Mouse (Mus musculus): ENCODE data around the gene Lrig3. TPM values are rescaled to one million over a fixed set of nuclear protein-coding genes. Genes with fewer than 3 reads are reported as not detected.

Lrig3 gene
- total and polyA plus RNA-seq, 2 experiments from 2014 or later = 4.8 to 16.3 TPM

GRCm38 (mm10) chr10:126014673-126015072 is 48.7 kb downstream of the Lrig3 start:
- Histone ChIP-seq H3K27me3 (ENCODE audit: insufficient read depth, low read length) (no peaks in the 10 kb centered on the region), H3K4me1 (ENCODE audit: insufficient read depth, low read length) (no peaks in the 10 kb centered on the region), H3K9me3 (ENCODE audit: low read length) (no peaks in the 10 kb centered on the region), H3K4me2 (ENCODE audit: low read depth, low read length) (no peak overlapping the region), H3K4me3 (ENCODE audit: low read length) (no peak overlapping the region), H3K36me3 (ENCODE audit: insufficient read depth, low read length) (peaks cover 9% of the 10 kb centered on the region; the same call in 1 of the 2 replicates), H3K27ac (no peak overlapping the region), H3K9ac (replicated peaks; ENCODE audit: low read length) (no peak overlapping the region)
- DNase-seq (ENCODE audit: low spot score) (no peak), ATAC-seq (no peak)
- no peak for TF ChIP-seq CTCF (IDR thresholded peaks at IDR 0.05; ENCODE audit: low read depth)
- 91% methylated on average over 8 of the region's 8 CpGs for WGBS

DNA sequence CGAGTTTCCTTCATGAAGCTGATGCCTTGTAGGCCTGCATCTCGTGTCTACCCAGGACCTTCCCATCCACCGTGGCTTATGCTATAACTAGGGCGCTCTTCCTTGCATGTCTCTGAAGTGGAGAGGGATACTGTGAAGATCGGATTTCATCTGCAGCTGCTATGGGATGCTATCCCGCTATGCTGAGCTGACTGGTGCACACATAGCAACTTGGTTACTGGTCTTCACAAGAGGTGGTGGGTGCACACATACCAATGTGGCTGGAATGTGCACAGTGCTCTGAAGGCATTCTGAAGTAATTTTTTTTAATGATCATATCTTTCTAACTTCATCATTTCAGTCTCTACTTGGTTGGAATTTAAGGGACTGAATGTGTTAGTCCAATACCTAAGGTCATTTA is 49.7 kb downstream of the Lrig3 start:
- Histone ChIP-seq H3K4me1 (ENCODE audit: insufficient read depth, low read length) (no peaks in the 10 kb centered on the region), H3K4me2 (ENCODE audit: low read depth, low read length) (no peak overlapping the region), H3K9me3 (ENCODE audit: low read length) (no peaks in the 10 kb centered on the region), H3K4me3 (ENCODE audit: low read length) (no peak overlapping the region), H3K27me3 (ENCODE audit: insufficient read depth, low read length) (no peaks in the 10 kb centered on the region), H3K27ac (no peak overlapping the region), H3K36me3 (ENCODE audit: insufficient read depth, low read length) (0 out of 2 replicates have a peak, but pooled peaks cover 5% of the 10 kb centered on the region), H3K9ac (replicated peaks; ENCODE audit: low read length) (no peak overlapping the region)
- ATAC-seq (no peak), DNase-seq (ENCODE audit: low spot score) (no peak)
- TF ChIP-seq CTCF (IDR thresholded peaks at IDR 0.05; ENCODE audit: low read depth) = no peak
- WGBS = 92% methylated on average over 6 of the region's 6 CpGs

GRCm38 (mm10) chr10:126019350-126019991 is 53.5 kb downstream of the Lrig3 start:
- no peak for TF ChIP-seq CTCF (IDR thresholded peaks at IDR 0.05; ENCODE audit: low read depth)
- DNase-seq (ENCODE audit: low spot score) (no peak), ATAC-seq (no peak)
- Histone ChIP-seq H3K9ac (replicated peaks; ENCODE audit: low read length) (no peak overlapping the region), H3K36me3 (ENCODE audit: insufficient read depth, low read length) (0 out of 2 replicates have a peak, but pooled peaks cover 5% of the 10 kb centered on the region), H3K4me1 (ENCODE audit: insufficient read depth, low read length) (no peaks in the 10 kb centered on the region), H3K27ac (no peak overlapping the region), H3K9me3 (ENCODE audit: low read length) (no peaks in the 10 kb centered on the region), H3K27me3 (ENCODE audit: insufficient read depth, low read length) (no peaks in the 10 kb centered on the region), H3K4me3 (ENCODE audit: low read length) (no peak overlapping the region), H3K4me2 (ENCODE audit: low read depth, low read length) (no peak overlapping the region)
- WGBS = 92% methylated on average over 15 of the region's 15 CpGs

- Histone ChIP-seq H3K27me3 (ENCODE audit: insufficient read depth, low read length) (no peaks in the 10 kb centered on the region), H3K4me3 (ENCODE audit: low read length) (no peak overlapping the region), H3K36me3 (ENCODE audit: insufficient read depth, low read length) (no peaks in the 10 kb centered on the region), H3K4me1 (ENCODE audit: insufficient read depth, low read length) (no peaks in the 10 kb centered on the region), H3K9ac (replicated peaks; ENCODE audit: low read length) (no peak overlapping the region), H3K9me3 (ENCODE audit: low read length) (no peaks in the 10 kb centered on the region), H3K27ac (no peak overlapping the region), H3K4me2 (ENCODE audit: low read depth, low read length) (no peak overlapping the region)
- WGBS = 35% methylated on average over 8 of the region's 8 CpGs
- DNase-seq (ENCODE audit: low spot score) = no peak
- no peak for ATAC-seq
- TF ChIP-seq CTCF (IDR thresholded peaks at IDR 0.05; ENCODE audit: low read depth) = no peak
Observed at GRCm38 (mm10) chr10:126028574-126029440, 62.8 kb downstream of the Lrig3 start.

GRCm38 (mm10) chr10:126029441-126030114 is 63.6 kb downstream of the Lrig3 start:
- Histone ChIP-seq H3K4me2 (ENCODE audit: low read depth, low read length) (no peak overlapping the region), H3K4me1 (ENCODE audit: insufficient read depth, low read length) (no peaks in the 10 kb centered on the region), H3K9me3 (ENCODE audit: low read length) (no peaks in the 10 kb centered on the region), H3K36me3 (ENCODE audit: insufficient read depth, low read length) (no peaks in the 10 kb centered on the region), H3K27me3 (ENCODE audit: insufficient read depth, low read length) (no peaks in the 10 kb centered on the region), H3K4me3 (ENCODE audit: low read length) (no peak overlapping the region), H3K27ac (no peak overlapping the region), H3K9ac (replicated peaks; ENCODE audit: low read length) (no peak overlapping the region)
- TF ChIP-seq CTCF (IDR thresholded peaks at IDR 0.05; ENCODE audit: low read depth) = no peak
- ATAC-seq (no peak), DNase-seq (ENCODE audit: low spot score) (no peak)
- WGBS = 54% methylated on average over 7 of the region's 7 CpGs

- no peak overlapping the region for H3K4me2 ChIP-seq (ENCODE audit: low read depth, low read length)
- no peak for TF ChIP-seq CTCF (IDR thresholded peaks at IDR 0.05; ENCODE audit: low read depth)
- DNase-seq (ENCODE audit: low spot score) (no peak), ATAC-seq (no peak)
- H3K27me3 ChIP-seq (ENCODE audit: insufficient read depth, low read length) = no peaks in the 10 kb centered on the region
- no peaks in the 10 kb centered on the region for H3K9me3 ChIP-seq (ENCODE audit: low read length)
- H3K4me3 ChIP-seq (ENCODE audit: low read length) = no peak overlapping the region
- WGBS = 70% methylated on average over 3 of the region's 3 CpGs
- H3K36me3 ChIP-seq (ENCODE audit: insufficient read depth, low read length) = no peaks in the 10 kb centered on the region
- no peak overlapping the region for H3K9ac ChIP-seq (replicated peaks; ENCODE audit: low read length)
- H3K4me1 ChIP-seq (ENCODE audit: insufficient read depth, low read length) = no peaks in the 10 kb centered on the region
- H3K27ac ChIP-seq = no peak overlapping the region
Observed at GRCm38 (mm10) chr10:126056881-126057280, 90.9 kb downstream of the Lrig3 start.
